In the genomic region with DNA sequence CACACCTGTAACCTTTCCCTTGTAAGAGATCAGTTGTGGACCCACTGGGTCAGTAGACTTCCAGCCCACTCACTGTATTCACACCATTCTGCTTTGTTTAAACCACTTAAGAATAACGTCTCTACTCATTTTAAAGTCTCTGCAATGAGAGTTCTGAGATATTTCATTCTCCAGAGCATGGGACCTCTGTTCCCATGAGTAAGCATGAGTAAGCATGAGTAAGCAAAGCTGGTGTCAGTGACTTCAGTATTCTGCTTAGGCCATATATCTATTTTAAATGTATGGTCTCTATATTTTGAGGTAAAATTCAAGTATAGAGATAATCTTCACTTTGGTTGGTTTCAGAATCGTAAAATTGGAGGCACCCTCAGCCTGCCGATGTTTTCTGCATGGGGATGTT, we compare ENCODE assay signal across 34 mouse cellular contexts. TPM values are rescaled to one million over a fixed set of nuclear protein-coding genes. Genes with fewer than 3 reads are reported as not detected.
"Had no signal": no experiment of that assay in that cellular context is flagged by ENCODE, and none has a peak within 500 bp of the region (broad histone marks: within the 10 kb centered on the region; RNA-seq: fewer than 3 reads in every experiment).

No protein-coding gene starts in this region.

- DNase-seq: gastrocnemius, adult 2 months; gastrocnemius, postnatal 10 days; gastrocnemius, postnatal 25 days; heart, adult 2 months; heart, postnatal 10 days; heart, postnatal 4 days; kidney, adult 11 months; kidney, adult 2 months; kidney, adult 9 months; kidney, postnatal 14 days; layer of hippocampus, adult 9-11 months; layer of hippocampus, postnatal 36 days; liver; liver, embryonic 13.5 days; liver, postnatal 0 days had no signal

- H3K4me2 ChIP-seq: heart, embryonic 12.5 days; hindbrain, embryonic 12.5 days; hindbrain, embryonic 14.5 days; intestine, embryonic 15.5 days; kidney, embryonic 15.5 days; limb, embryonic 12.5 days; liver, embryonic 11.5 days; liver, embryonic 13.5 days; liver, embryonic 15.5 days had no signal

- ATAC-seq: hindbrain, embryonic 16.5 days; inflammation-experienced regulatory T-cells, adult 6 months; intestine, embryonic 15.5 days; liver, postnatal 0 days had no signal

- H3K4me1 ChIP-seq: heart, embryonic 10.5 days; heart, embryonic 12.5 days; hindbrain, embryonic 12.5 days; intestine, embryonic 15.5 days; kidney, embryonic 15.5 days; limb, embryonic 12.5 days; liver, embryonic 13.5 days; liver, embryonic 15.5 days had no signal

- H3K27me3 ChIP-seq: heart, embryonic 12.5 days; hindbrain, embryonic 12.5 days; intestine, embryonic 15.5 days; kidney, embryonic 15.5 days; limb, embryonic 12.5 days; liver, embryonic 13.5 days; liver, embryonic 15.5 days had no signal

- H3K9me3 ChIP-seq: heart, embryonic 10.5 days; heart, embryonic 12.5 days; hindbrain, embryonic 10.5 days; hindbrain, embryonic 12.5 days; intestine, embryonic 15.5 days; kidney, embryonic 15.5 days; limb, embryonic 10.5 days; limb, embryonic 12.5 days; liver, embryonic 13.5 days; liver, embryonic 15.5 days had no signal

- H3K9ac ChIP-seq: heart, embryonic 12.5 days; hindbrain, embryonic 12.5 days; hindbrain, embryonic 14.5 days; intestine, embryonic 15.5 days; kidney, embryonic 15.5 days; limb, embryonic 12.5 days; liver, embryonic 13.5 days; liver, embryonic 15.5 days; liver, postnatal 0 days had no signal

- H3K36me3 ChIP-seq: heart, embryonic 10.5 days; heart, embryonic 12.5 days; hindbrain, embryonic 10.5 days; hindbrain, embryonic 12.5 days; intestine, embryonic 15.5 days; kidney, embryonic 15.5 days; limb, embryonic 10.5 days; limb, embryonic 12.5 days; liver, embryonic 13.5 days; liver, embryonic 15.5 days had no signal

- H3K27ac ChIP-seq: gastrocnemius, adult 2 months; heart, adult 2 months; heart, embryonic 10.5 days; hindbrain, embryonic 10.5 days; hindbrain, embryonic 12.5 days; hindbrain, embryonic 14.5 days; intestine, embryonic 15.5 days; kidney, embryonic 15.5 days; kidney, postnatal 0 days; limb, embryonic 10.5 days; limb, embryonic 12.5 days; liver, embryonic 13.5 days; liver, embryonic 15.5 days had no signal

- H3K4me3 ChIP-seq: gastrocnemius, adult 2 months; heart, adult 2 months; heart, embryonic 10.5 days; heart, embryonic 12.5 days; hindbrain, embryonic 10.5 days; hindbrain, embryonic 12.5 days; intestine, embryonic 15.5 days; kidney, embryonic 15.5 days; limb, embryonic 10.5 days; limb, embryonic 12.5 days; liver, embryonic 13.5 days; liver, embryonic 15.5 days had no signal

RNA-seq across cellular contexts. Expression of gene Akain1, which starts 57.0 kb away (rescaled TPM):
- total RNA-seq: gastrocnemius, adult 2 months; gastrocnemius, postnatal 10 days; gastrocnemius, postnatal 25 days; gastrocnemius, postnatal 4 days; granulocyte monocyte progenitor cell, adult 5-6 weeks; heart, adult 2 months; heart, postnatal 10 days had no signal
- polyA plus RNA-seq: heart, embryonic 10.5 days; heart, embryonic 12.5 days; heart, embryonic 14.5 days; inflammation-experienced regulatory T-cells, adult 6 months; intestine, embryonic 15.5 days; kidney, adult 2 months; kidney, embryonic 15.5 days; kidney, postnatal 0 days; large intestine, adult 2 months; limb, embryonic 10.5 days; limb, embryonic 12.5 days; limb, embryonic 14.5 days; liver, embryonic 11.5 days; liver, embryonic 13.5 days; liver, embryonic 15.5 days; liver, postnatal 0 days had no signal
